In the genomic region with DNA sequence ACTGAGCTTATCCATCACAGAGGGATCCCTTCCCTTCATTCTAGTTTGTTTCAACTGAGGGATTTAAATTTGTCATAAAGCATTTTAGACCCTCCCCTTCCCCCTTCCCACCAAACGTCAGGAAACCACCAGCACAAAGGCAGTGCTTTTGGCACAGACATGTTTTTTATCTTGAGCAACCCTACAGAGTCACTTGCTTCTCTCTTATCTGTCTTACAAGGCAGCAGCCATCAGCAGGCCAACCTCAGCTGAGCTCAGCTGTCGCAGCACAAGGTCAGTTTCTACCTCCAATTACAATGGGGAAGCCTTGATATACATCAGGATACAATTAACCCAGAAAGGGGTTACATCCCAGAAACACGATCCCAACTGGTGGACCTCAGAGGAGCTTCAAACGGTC, we compare ENCODE assay signal across 14 mouse cellular contexts. TPM values are rescaled to one million over a fixed set of nuclear protein-coding genes. Genes with fewer than 3 reads are reported as not detected.
DNase-seq lines count a peak whose midpoint lies in the region; ATAC-seq and TF ChIP-seq lines count a peak whose summit lies in the region.
"Had no signal": no experiment of that assay in that cellular context is flagged by ENCODE, and none has a peak within 500 bp of the region (broad histone marks: within the 10 kb centered on the region; RNA-seq: fewer than 3 reads in every experiment).

No protein-coding gene starts in this region.

- H3K9me3 ChIP-seq in kidney, embryonic 14.5 days (ENCODE audit: control insufficient read depth, low read length) = no peaks in the 10 kb centered on the region
- no peaks in the 10 kb centered on the region for H3K9me3 ChIP-seq in liver, postnatal 0 days (ENCODE audit: low read length)
- H3K9me3 ChIP-seq: lung, embryonic 15.5 days had no signal

- H3K4me3 ChIP-seq in kidney, embryonic 14.5 days (ENCODE audit: low read length) = no peak overlapping the region
- H3K4me3 ChIP-seq in liver, postnatal 0 days (ENCODE audit: low read depth, low read length) = no peak overlapping the region
- H3K4me3 ChIP-seq: gastrocnemius, adult 2 months; lung, embryonic 15.5 days; myocyte had no signal

- peak; percentile 87 for TF ChIP-seq EP300 in liver, postnatal 0 days (IDR thresholded peaks at IDR 0.05; ENCODE audit: low read depth)

- 8% methylated on average over 4 of the region's 4 CpGs for WGBS in kidney, embryonic 14.5 days
- whole genome bisulfite sequencing in liver, postnatal 0 days (ENCODE audit: insufficient replicate concordance) = 28% methylated on average over 4 of the region's 4 CpGs

- H3K27me3 ChIP-seq in kidney, embryonic 14.5 days (ENCODE audit: control insufficient read depth, insufficient read depth, low read length) = no peaks in the 10 kb centered on the region
- no peaks in the 10 kb centered on the region for H3K27me3 ChIP-seq in liver, postnatal 0 days (ENCODE audit: insufficient read depth, low read length)
- H3K27me3 ChIP-seq: CH12.LX; lung, embryonic 15.5 days had no signal

- H3K4me2 ChIP-seq in kidney, embryonic 14.5 days (replicated peaks; ENCODE audit: low read depth, low read length) = no peak overlapping the region
- no peak overlapping the region for H3K4me2 ChIP-seq in liver, postnatal 0 days (ENCODE audit: low read depth, low read length)
- H3K4me2 ChIP-seq: lung, embryonic 15.5 days had no signal

- peaks cover 49% of the 10 kb centered on the region for H3K4me1 ChIP-seq in kidney, embryonic 14.5 days (ENCODE audit: control insufficient read depth, insufficient read depth, low read length)
- H3K4me1 ChIP-seq in liver, postnatal 0 days (ENCODE audit: insufficient read depth) = peaks cover 17% of the 10 kb centered on the region

- DNase-seq in kidney, adult 8-10 months = no peak
- peak; percentile 61 for DNase-seq in c-Kit-positive CD71-positive TER-119-positive erythroid progenitor cells, embryonic 14.5 days (ENCODE audit: low spot score)
- DNase-seq in liver, postnatal 0 days = no peak
- no peak for DNase-seq in frontal cortex, postnatal 14 days (ENCODE audit: low spot score in 2 of 2)
- no peak for DNase-seq in cerebellum, postnatal 14 days
- DNase-seq: adrenal gland, postnatal 14 days; gastrocnemius, adult 2 months; kidney, adult 11 months; layer of hippocampus, adult 9-11 months had no signal

- no peaks in the 10 kb centered on the region for H3K36me3 ChIP-seq in kidney, embryonic 14.5 days (ENCODE audit: control insufficient read depth, insufficient read depth, low read length)
- no peaks in the 10 kb centered on the region for H3K36me3 ChIP-seq in liver, postnatal 0 days (replicated peaks; ENCODE audit: insufficient read depth, low read length)
- H3K36me3 ChIP-seq: lung, embryonic 15.5 days had no signal

- H3K9ac ChIP-seq in kidney, embryonic 14.5 days (ENCODE audit: low read depth, low read length) = no peak overlapping the region
- no peak overlapping the region for H3K9ac ChIP-seq in liver, postnatal 0 days (replicated peaks)
- H3K9ac ChIP-seq: lung, embryonic 15.5 days had no signal

- peak overlapping the region; percentile 59; the same call in 1 of the 2 replicates for H3K27ac ChIP-seq in kidney, embryonic 14.5 days (ENCODE audit: low read depth, low read length)
- peak overlapping the region; percentile 30; the same call in 1 of the 2 replicates for H3K27ac ChIP-seq in liver, postnatal 0 days (ENCODE audit: low read depth)
- H3K27ac ChIP-seq: lung, embryonic 15.5 days had no signal

- TF ChIP-seq CTCF in liver, postnatal 0 days (IDR thresholded peaks at IDR 0.05; ENCODE audit: low read depth) = no peak

- no peak for ATAC-seq in kidney, embryonic 14.5 days (ENCODE audit: low FRiP score, low TSS enrichment)
- ATAC-seq in erythroid progenitor cell, adult 5-6 weeks (replicated peaks; ENCODE audit: low FRiP score, poor library complexity, severe bottlenecking) = peak; percentile 68
- ATAC-seq in liver, postnatal 0 days = peak; percentile 45

RNA-seq across cellular contexts. Expression of a gene that starts 33.4 kb away (rescaled TPM):
- 51.6 and 63.8 TPM in 2 replicates for polyA plus RNA-seq in kidney, embryonic 14.5 days (2014; fragmentation: Nextera tagmentation; extraction: Ambion mirVana)
- 4.3 and 5.4 TPM in 2 replicates for total RNA-seq in erythroid progenitor cell, adult 5-6 weeks (2015; ENCODE audit: low replicate concordance)
- 4.6 and 10.7 TPM in 2 replicates for total RNA-seq in erythroid progenitor cell, adult 5-6 weeks (2017; ENCODE audit: low replicate concordance)
- polyA plus RNA-seq in liver, postnatal 0 days (2015; fragmentation: Nextera tagmentation; extraction: Ambion mirVana) = 4.5 and 5.0 TPM in 2 replicates
- polyA plus RNA-seq: myocyte had no signal
